Mouse (Mus musculus): Measurements from ENCODE around the gene Frmd8.
A peak's percentile ranks its signal among the peaks of the same experiment; 100 is the strongest.

Gene Frmd8

GRCm38 (mm10) chr19:5837606-5838005 is 37.5 kb downstream of the Frmd8 start:
- DNase-seq: no peak

GRCm38 (mm10) chr19:5836941-5837572 is 38.0 kb downstream of the Frmd8 start:
- DNase-seq: no peak

- no peak for DNase-seq
These were observed 39.1 kb downstream of the Frmd8 start for GRCm38 (mm10) chr19:5835922-5836430.

- DNase-seq: no peak
These were observed 39.8 kb downstream of the Frmd8 start for GRCm38 (mm10) chr19:5835054-5835921.

GRCm38 (mm10) chr19:5834260-5834925 is 40.7 kb downstream of the Frmd8 start:
- DNase-seq: no peak

GRCm38 (mm10) chr19:5833287-5834100 is 41.6 kb downstream of the Frmd8 start:
- DNase-seq: no peak

- no peak for DNase-seq
These were observed 42.7 kb downstream of the Frmd8 start for GRCm38 (mm10) chr19:5832326-5832725.

GRCm38 (mm10) chr19:5831958-5832320 is 43.1 kb downstream of the Frmd8 start:
- DNase-seq: no peak

- no peak for DNase-seq
These were observed 43.7 kb downstream of the Frmd8 start for GRCm38 (mm10) chr19:5831224-5831957.

- DNase-seq: no peak
These were observed 44.3 kb downstream of the Frmd8 start for GRCm38 (mm10) chr19:5830776-5831175.

GRCm38 (mm10) chr19:5829958-5830615 is 45.0 kb downstream of the Frmd8 start:
- no peak for DNase-seq

GRCm38 (mm10) chr19:5828905-5829304 is 46.2 kb downstream of the Frmd8 start:
- DNase-seq: no peak

- no peak for DNase-seq
These were observed 46.9 kb downstream of the Frmd8 start for GRCm38 (mm10) chr19:5828155-5828554.

- DNase-seq: no peak
These were observed 47.5 kb downstream of the Frmd8 start for GRCm38 (mm10) chr19:5827456-5828154.

GRCm38 (mm10) chr19:5827044-5827443 is 48.0 kb downstream of the Frmd8 start:
- no peak for DNase-seq

- DNase-seq: no peak
These were observed 48.4 kb downstream of the Frmd8 start for GRCm38 (mm10) chr19:5826731-5827002.

GRCm38 (mm10) chr19:5825901-5826730 is 49.0 kb downstream of the Frmd8 start:
- no peak for DNase-seq

- DNase-seq: peak; percentile 80
These were observed 50.1 kb downstream of the Frmd8 start for GRCm38 (mm10) chr19:5824826-5825617.
